Mouse (Mus musculus): ENCODE data around the gene Gm45213.
A peak's percentile ranks its signal among the peaks of the same experiment; 100 is the strongest.

The Gm45213 gene

DNA sequence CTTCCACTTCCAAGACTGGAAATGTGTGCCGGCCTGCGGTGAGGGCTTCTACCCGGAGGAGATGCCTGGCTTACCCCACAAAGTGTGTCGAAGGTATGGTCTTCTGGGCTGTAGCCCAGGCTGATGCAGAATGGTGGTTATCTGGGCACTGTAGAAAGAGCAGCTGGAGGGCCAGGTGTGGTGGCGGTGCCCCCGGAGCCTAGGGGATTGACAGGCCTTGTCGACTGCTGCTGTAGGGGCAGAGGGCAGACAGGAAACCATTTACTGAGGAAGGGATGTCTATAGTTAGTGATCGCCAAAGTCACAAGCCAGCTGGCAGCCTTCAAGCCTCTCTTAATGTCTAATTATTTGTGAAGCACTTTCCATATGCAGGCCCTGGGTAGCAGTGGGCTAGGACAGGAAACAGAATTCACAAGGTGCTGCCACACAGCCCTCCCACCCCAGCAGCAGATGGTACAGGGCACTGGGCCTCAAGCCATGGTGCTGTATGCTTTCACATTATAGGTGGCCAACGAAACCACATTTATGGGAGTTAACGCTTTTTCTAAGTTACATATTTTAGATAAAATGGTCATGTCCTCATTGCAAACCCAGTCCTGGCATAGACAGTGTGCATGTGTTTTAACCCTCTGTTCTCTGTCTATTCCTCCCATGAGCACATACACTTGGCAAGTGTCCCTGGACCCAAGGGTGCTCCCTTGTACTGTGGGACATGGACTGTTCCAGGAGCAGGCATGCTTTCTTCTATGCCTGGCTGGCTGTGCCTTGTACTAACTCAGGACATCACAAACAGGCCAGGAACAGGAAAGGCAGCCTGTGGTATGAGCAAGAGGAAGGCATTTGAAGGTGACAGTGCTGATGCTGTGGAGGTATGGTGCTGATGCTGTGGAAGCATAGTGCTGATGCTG, at the start of gene Gm45213:
Gene Gm45213 (plus strand): TSS at position 51 of the 908 bp plus-strand sequence.
- peak; percentile 30 for DNase-seq

DNA sequence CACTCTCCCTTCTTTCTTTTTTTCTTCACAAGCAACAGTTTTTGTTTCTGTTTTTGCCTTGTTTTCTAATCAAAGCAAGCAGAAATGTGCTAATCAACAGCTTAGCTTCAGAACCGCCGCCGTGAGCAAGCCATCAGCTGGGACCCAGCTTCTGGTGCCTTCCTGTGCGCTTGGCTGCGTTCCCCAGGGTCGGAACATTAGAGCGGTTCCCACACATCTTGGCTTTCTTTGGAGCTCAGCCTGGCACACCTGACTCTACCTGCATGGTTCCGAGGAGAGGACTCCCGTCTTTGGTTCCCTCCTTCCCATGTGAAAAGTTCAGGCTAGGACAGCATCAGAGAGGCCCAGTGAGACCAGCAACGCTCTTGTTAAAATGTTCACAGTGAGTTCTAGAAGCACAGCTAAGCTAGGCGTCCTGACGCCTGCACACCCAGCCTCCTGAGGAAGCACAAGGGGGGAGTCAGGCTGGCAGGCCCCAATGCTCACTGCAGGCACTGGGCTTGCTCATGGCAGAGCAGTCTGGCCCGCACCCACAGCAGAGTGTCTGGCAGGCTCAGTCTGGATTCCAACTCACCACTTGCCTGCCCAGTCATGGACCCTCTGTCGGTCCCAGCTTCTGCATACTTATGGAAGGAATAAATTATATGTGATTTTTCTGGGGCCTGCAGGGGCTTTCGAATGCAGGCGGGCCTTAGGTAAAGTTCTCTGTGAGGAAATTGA, 42.2 kb upstream of the Gm45213 start:
- no peak for DNase-seq

DNA sequence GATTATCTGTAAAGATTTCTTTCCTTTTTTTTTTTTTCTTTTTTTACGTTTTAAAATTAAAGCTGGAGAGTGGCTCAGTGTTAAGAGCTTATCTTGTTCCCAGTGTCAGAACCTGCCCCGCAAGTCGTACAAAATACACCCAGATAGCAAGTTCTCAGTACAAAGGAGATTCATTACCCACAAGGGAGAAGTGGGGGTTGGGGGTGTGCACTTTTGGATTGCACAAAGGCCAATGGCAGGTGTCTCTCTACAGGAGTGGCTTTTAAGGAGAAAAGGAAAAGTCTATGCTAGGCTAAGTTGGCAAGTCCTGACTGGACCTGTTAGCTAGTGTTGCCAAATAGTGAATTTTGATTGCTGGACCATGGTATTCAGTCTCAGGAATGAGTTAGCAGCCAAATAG, 41.6 kb upstream of the Gm45213 start:
- DNase-seq, result no peak

DNA sequence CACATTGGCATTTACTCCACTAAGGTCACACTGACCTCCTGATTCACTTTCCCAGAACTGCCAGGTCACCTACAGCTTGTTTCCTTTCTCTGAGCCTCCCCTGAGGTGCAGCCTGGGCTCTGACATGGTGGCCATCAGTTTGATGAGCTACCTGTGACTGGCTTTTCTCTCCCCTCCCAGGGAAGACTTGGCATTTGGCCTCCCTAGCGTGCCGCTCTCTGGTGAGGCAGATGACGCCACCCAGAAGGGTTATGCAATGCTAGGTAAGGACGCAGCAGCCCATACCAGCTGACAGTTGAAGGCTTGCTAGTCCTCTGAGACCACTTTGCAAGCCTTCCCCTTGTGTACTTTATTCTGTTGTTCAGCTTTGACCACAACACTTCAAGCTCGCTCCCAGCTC, 40.0 kb upstream of the Gm45213 start:
- no peak for DNase-seq

DNA sequence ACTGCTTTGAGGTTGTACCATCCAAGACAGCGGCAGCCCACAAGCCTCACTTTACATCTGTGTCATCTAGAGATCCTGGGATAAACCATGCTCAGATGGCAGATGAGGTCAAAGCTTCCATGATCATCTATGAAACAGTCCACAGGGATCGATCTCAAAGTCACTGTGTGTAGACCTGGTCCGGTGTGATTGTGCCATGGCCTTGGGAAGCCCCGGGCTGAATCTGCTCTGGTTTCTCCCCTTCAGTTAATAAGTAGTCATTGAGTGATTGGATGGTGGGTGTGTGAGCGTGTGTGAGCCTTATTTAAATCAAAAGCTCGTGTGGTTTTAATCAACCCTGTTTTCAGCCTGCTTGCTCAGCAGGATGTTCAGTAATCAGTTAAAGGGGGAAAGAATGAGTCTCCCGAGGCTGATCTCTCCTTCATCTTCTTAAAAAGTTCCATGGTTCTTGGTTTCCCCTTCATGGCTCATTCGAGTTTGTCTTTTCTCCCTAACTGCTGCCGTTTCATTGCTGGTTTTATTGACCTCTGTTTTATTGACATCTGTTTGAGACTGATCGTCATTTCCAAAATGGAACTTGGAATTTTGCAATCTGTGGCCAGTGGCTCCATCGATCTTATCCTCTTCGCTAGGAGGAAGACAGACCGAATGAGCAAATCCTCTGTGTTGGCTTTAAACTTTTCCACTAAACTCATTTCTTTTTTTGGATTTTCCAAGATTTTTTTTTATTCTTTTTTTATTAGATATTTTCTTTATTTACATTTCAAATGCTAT, 39.4 kb upstream of the Gm45213 start:
- DNase-seq, result no peak

DNA sequence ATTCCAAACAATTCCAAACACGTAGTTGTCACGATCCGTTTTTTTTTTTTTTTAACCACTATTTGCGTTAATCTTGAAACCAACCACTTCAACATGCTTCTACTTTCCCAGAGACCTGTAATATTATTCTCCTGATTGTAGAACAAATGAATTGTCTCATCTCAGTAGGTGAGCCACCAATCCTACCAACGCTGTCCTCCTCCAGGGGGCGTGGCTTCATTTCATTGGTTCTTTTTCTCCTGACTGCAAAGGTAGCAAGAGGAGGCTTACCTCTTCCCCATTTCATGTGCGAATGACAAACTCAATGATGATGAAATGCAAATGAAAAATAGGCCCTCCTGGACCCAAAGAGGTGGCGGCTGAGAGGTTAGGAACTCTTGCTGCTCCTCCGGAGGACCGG, 38.3 kb upstream of the Gm45213 start:
- DNase-seq, result no peak

DNA sequence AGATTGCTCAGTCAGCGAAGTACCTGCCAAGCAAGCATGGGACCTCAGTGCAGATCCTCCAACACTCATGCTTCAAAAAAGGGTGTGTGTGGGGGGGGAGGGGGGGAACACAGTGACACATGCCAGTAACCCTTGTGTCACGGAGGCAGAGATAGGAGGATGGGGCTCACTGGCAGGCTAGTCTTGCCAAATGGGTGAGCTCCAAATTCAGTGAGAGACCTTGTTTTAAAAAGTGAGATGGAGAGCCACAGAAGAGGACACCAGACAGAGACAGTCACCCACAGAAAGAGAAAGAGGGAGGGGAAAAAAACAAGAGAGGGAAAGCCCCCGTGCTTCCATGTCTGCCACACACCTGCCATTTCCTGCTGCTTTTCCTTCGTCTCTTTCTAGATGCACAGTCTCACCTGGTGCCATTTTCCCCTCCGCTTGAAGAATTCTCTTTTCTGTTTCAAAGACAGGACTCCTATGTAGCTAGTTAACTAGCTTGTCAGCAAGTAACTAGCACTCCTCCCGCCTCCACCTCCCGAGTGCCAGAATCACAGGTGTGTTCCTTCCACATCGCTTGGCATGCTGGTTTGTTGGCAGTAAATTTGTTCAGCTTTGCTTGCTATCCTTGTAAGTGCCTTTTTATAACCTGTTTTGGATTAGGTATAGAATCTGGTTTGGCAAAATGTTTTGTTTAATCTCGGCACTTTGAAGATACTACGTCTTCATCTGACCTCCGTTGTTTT, 35.1 kb upstream of the Gm45213 start:
- DNase-seq, result no peak

DNA sequence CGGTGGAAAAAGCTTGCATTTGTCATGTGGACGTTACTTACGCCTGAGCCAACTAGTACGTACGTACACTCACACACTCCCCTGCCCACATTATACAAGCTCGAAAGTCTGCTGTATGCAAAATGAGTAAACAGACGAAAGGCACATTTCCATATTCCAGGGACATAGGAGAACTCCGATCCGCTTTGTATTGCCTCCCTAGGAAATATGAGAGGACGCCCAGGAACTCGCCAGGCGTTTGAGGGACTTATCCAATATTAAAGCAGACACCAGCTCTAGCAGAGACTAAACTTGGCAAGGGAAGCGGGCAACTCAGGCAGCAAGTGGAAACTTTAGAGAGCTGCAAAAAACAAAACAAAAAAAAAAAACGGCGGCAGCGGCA, 34.5 kb upstream of the Gm45213 start:
- DNase-seq, result no peak

DNA sequence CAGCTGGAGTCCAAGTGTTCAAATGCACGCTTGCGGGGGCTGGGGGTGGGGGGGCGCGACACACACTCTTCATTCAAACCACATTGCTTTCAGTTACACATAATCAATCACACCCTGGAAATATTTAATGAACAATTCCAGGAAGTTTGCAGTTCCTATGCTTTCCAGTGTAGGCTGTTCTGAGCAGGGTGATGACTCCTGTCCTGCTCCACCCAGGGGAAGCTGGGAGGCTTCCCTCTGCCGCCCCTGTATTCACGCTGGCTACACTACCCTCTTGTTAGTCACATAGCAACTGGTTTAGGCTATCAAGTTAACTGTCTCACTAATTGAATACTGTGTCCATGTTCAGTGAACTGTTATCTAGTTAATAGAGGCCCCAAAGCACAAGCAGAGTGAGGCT, 32.9 kb upstream of the Gm45213 start:
- no peak for DNase-seq

DNA sequence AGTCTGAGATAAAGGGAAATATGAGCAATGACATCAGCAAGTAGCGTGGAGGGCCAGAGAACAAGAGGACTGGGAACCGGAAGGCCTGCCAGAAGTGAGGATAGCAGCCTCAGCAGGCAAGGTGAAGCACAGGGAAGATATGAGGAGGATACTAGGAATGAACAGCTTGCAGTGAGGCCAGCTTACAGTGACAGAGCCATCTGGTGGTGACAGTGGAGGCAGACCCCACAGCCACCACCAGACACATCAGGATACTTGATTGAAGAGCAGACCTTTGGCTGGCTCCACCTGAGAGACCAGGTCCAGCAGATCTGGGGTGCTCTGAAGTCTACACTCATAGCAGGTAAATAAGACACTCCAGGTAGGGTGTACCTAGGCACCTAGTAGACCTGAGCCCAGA, 15.7 kb upstream of the Gm45213 start:
- no peak for DNase-seq

DNA sequence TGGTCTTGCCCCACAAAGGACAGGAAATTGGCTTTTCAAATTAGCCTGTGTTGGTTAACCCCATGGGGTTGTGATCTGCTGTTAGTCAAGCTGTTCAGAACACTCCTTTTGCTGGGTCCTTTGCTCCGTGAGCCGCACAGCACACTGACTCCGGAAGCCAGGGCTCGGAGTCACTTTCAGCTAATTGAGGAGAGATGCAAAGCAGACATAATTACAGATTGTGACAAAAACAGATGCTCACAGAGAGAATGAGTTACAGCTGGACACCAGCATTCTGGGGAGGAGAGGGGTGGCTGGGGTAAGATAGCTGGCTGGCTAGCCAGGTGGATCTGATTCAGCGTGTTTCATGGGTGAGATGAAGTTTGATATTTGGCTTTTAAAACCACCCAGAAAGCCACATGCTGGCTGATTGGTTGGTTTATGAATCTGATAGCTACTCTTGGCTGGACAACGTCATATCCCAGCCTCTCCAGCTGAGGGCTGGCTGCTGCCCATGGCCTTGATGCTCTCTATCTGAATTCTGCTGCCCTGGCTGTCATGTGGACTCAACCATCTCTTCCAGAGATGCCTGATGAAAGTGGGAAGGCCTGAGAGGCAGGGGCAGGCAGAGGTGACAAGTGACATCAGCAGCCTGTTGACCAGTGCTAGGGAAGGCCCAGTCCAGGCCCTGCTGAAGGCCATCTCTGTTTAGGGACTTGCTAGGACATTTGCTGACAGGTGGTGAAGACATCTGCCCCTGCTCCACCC, 14.5 kb upstream of the Gm45213 start:
- no peak for DNase-seq

DNA sequence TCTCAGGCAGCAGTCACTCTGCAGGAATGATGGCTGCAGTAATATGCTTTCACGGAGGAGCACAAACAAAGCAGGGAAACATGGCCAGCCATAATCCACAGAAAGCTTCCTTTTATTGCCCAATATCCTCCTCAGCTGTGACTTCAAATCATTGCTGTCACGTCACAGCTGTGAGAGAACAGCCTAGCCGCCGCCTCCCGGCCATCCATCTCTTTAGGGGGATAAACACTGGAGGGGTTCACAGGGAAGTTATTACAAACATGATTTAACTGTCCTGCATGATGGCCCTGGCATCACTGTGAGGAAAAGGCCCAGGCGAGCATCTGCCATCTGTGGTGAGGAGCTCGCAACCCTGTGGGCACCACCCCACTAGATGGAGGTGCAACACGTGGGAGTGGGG, 6.6 kb upstream of the Gm45213 start:
- no peak for DNase-seq

DNA sequence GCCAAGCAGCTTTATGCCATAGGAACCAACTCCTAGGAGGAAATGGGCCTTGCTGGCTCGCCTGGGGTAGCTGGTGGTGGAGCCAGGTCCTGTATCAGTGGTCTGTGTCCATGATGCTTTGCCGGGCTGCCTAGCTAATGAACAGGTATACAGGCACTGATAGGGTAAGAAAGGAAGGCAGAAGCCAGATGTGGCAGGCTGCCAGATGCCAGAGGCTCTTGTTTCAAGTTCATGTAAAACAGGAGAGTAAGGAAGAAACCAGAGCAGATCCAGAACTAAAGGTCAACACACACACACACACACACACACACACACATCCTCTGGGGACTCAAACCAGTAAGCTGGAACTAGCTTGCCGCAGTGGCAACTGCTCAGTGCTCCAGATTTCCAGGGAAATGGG, 5.1 kb upstream of the Gm45213 start:
- no peak for DNase-seq

DNA sequence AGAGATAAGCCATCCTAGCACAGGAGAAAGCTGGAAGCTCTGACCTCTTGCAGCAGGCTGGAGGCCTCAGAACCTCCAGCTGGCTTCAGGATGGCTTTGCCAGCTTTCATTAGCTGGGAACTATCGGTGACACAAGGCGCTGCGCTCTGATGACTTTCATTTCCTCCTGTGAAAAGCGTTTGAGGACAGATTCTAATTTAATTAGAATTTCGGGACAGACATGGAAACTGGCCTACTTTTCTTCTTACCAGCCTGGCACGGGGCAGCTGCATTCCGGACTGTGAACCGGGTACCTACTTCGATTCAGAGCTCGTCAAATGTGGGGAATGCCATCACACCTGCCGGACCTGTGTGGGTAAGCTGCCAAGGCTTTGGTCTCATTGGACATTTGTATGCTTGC, 4.7 kb upstream of the Gm45213 start:
- DNase-seq, result no peak

DNA sequence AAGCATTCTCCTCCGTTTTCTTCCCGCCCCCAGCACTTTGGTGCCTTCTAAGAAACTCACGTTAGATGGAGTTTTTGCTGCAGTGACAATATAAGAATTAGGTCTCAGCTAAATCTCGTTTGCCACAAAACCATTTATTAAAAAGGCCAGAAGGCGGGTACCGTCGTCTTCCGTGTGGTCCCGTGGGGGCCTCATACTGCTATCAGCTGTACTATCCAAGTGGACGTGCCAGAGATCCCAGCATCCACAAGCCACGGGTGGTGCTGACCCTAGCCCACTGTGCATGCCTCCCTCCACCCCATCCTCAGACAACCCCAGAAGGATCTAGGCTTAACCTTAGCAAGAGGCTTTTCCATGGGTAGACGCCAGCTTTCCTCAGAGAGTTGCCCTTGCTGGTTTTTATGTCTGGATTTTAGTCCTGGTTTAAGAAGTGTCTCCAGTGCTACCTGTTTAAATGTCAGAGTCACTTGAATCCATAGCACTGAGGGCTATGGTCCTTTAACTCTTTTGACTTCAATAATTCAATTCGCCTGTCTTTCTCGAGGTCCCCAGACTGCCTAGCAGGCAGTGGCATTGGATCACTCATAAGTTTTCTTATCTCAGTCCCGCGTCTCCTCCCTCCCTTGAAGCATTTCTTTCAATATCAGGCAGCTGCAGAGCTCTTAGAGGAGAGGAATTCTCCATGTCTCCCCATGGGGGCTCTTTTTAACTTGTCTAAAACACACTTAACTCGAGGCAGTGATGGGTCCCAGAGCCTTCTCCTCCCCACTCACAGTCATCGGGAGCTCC, 3.2 kb upstream of the Gm45213 start:
- no peak for DNase-seq

DNA sequence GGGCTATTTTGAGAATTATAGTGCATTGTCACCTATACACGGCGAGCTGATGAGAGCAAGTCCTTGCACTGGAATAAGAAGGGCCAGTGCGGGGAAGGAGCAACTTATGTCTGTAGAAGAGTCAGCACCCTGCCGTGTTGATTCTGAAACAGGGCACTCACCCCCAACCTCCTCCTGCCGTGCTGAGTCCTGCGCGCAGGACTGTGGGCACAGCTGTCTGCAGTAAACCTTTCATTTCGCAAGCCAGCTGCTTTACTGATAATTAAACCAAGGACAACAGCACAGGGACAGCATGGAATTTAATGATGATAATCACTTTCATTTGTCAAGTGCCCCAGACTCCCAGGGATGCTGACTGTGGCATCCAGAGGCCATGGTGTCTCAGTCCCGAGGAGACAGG, 1.2 kb downstream of the Gm45213 start:
- DNase-seq, result no peak

DNA sequence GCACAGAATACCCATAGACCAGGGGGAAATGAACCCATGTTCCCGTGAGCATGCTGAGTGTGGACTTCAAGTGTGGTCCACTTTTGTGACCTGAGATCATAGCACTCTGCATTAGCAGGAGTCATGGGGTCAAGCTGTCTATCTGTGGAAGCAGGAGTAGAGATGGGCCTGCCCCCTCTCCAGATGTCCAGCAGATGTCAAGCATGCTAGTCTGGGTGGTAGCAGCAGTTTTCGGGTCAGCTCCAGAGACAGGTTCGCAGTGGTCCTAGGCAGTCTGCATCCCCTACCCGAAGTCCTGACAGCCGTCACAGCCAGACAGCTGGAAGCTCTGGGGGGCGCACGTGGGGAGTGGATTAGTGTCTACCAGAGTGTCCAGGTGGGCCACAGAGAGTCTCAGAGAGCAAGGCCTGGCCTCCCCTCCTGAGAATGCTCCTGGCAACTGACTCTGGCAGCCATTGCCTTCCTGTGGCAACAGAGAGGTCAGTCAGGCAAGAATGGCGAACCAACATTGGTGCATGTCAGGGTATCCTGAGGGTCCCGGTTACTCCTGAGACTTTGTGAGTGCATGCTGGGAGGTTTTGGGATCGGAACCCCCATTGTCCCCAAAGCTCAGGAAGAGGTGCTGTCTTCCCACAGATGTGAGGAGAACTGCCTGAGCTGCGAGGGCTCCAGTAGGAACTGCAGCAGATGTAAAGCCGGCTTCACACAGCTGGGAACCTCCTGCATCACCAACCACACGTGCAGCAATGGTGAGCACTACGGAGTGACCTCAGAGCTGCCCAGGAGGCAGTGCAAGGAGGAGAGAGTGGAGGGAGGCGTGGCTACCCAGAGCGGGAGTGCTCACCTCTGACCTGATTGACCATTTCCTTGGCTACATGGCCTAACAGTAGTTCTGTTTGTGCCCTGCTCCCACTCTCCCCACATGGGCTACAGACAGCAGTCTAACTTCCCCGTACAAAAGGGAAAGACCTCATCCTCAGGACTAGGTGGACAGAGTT, 3.8 kb downstream of the Gm45213 start:
- no peak for DNase-seq

DNA sequence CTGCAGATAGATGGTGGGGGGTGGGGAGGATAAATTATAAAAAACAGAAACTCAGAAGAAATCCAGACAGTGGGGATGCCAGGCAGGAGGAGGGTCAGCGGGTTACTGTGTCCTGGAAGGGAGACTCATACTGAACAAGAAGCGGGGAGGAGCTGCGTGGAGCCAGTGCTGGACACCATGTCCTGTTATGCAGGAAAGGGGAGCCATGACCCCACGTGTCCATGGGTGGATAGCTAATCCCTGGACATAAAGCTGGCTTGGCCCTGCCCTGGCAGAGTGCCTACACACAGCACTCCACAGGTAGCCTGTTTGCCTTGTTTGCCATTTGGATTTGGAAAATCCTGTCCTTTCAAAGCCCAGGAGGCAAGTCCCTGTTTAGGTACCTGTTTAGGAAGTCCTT, 4.6 kb downstream of the Gm45213 start:
- no peak for DNase-seq

DNA sequence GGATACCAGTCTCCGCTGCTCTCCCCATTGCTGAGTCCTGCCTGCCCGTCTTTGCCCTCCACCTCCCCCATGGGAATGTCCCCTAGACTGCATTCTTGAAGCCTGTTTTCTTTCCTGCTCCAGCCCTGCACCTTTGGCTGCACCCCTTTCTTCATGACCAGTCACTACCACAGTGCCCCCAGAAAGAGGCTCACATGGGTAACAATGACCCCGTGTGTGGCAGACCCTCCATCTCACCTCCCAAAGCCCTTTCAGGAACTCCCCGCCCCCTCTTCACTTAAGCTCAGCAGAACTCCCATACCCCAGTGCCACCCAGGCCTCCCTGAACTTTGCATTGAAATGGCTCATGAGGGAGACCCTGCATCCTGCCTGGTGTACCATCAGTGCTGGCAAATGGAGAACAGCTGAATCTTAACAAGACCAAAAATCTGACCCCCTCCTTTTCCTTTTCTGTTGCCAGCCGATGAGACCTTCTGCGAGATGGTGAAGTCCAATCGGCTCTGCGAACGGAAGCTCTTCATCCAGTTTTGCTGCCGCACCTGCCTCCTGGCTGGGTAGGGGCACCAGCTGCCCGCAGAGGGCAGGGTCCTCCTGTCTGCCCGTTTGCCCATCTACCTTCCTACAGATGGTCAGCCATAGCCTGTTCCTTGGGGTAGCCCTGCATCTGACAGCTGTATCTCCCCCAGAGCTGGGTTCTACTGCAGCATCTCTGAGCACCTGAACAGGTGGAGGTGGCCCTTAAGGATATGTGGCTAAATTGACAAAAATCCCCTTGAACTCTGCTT, 5.2 kb downstream of the Gm45213 start:
- no peak for DNase-seq
